Mouse (Mus musculus): ENCODE results near the gene Vwa1. TPM values are rescaled to one million over a fixed set of nuclear protein-coding genes. Genes with fewer than 3 reads are reported as not detected.
"Not testable (repeated sequence)": the region's sequence is repeated elsewhere in the genome, so short reads cannot be mapped to it uniquely, and the experiment has no call there.

Gene Vwa1
- polyA plus RNA-seq, 1 experiment from 2014 or later = 24.4 TPM

- under 1% methylated on average over 68 of the region's 68 CpGs for WGBS
- ATAC-seq (ENCODE audit: low FRiP score) = peak; percentile 96
- peaks cover 19% of the 10 kb centered on the region for H3K36me3 ChIP-seq
- H3K4me1 ChIP-seq (replicated peaks) = peaks cover 34% of the 10 kb centered on the region
- peak within 1 kb of the TSS; percentile 99 for H3K4me2 ChIP-seq
- H3K4me3 ChIP-seq = peak within 1 kb of the TSS; percentile 90
- H3K27ac ChIP-seq = peak within 1 kb of the TSS; percentile 66
- no peaks in the 10 kb centered on the region for H3K27me3 ChIP-seq
- peak within 1 kb of the TSS; percentile 88 for H3K9ac ChIP-seq
- no peaks in the 10 kb centered on the region for H3K9me3 ChIP-seq
Measured at GRCm38 (mm10) chr4:155760613-155761355, 13.7 kb downstream of the Vwa1 start, which contains the start of gene Atad3a. Gene Atad3a, minus strand, starts transcription at chr4:155761093.

GRCm38 (mm10) chr4:155759862-155760612, 14.5 kb downstream of the Vwa1 start:
- no peak for ATAC-seq (ENCODE audit: low FRiP score)
- Histone ChIP-seq H3K27me3 (no peaks in the 10 kb centered on the region), H3K36me3 (peaks cover 26% of the 10 kb centered on the region), H3K4me1 (replicated peaks) (peaks cover 34% of the 10 kb centered on the region), H3K27ac (no peak overlapping the region), H3K4me3 (peak overlapping the region; percentile 90), H3K9me3 (no peaks in the 10 kb centered on the region), H3K9ac (peak overlapping the region; percentile 88), H3K4me2 (peak overlapping the region; percentile 99)
- WGBS = 4% methylated on average over 10 of the region's 10 CpGs

- Histone ChIP-seq H3K36me3 (peaks cover 54% of the 10 kb centered on the region), H3K9me3 (no peaks in the 10 kb centered on the region), H3K27ac (no peak overlapping the region), H3K4me1 (replicated peaks) (peaks cover 31% of the 10 kb centered on the region), H3K4me2 (no peak overlapping the region), H3K4me3 (no peak overlapping the region), H3K9ac (no peak overlapping the region), H3K27me3 (no peaks in the 10 kb centered on the region)
- WGBS = 95% methylated on average over 12 of the region's 12 CpGs
- no peak for ATAC-seq (ENCODE audit: low FRiP score)
Measured at GRCm38 (mm10) chr4:155757011-155757410, 17.5 kb downstream of the Vwa1 start.

GRCm38 (mm10) chr4:155746575-155747490, 27.7 kb downstream of the Vwa1 start:
- Histone ChIP-seq H3K9me3 (no peaks in the 10 kb centered on the region), H3K36me3 (peaks cover 98% of the 10 kb centered on the region), H3K27me3 (no peaks in the 10 kb centered on the region), H3K4me3 (no peak overlapping the region), H3K27ac (no peak overlapping the region), H3K9ac (no peak overlapping the region), H3K4me2 (no peak overlapping the region), H3K4me1 (replicated peaks) (no peaks in the 10 kb centered on the region)
- no peak for ATAC-seq (ENCODE audit: low FRiP score)
- WGBS = 91% methylated on average over 17 of the region's 17 CpGs

GRCm38 (mm10) chr4:155746036-155746548, 28.4 kb downstream of the Vwa1 start:
- no peak for ATAC-seq (ENCODE audit: low FRiP score)
- Histone ChIP-seq H3K4me2 (no peak overlapping the region), H3K27me3 (no peaks in the 10 kb centered on the region), H3K4me3 (no peak overlapping the region), H3K36me3 (peaks cover 98% of the 10 kb centered on the region), H3K4me1 (replicated peaks) (no peaks in the 10 kb centered on the region), H3K9ac (no peak overlapping the region), H3K9me3 (no peaks in the 10 kb centered on the region), H3K27ac (no peak overlapping the region)
- WGBS = 89% methylated on average over 8 of the region's 8 CpGs

- no peak for ATAC-seq (ENCODE audit: low FRiP score)
- 96% methylated on average over 5 of the region's 5 CpGs for WGBS
- peaks cover 98% of the 10 kb centered on the region for H3K36me3 ChIP-seq
Measured at GRCm38 (mm10) chr4:155745136-155745535, 29.4 kb downstream of the Vwa1 start.

GRCm38 (mm10) chr4:155744474-155744873, 30.0 kb downstream of the Vwa1 start:
- H3K9me3 ChIP-seq = no peaks in the 10 kb centered on the region
- H3K9ac ChIP-seq = no peak overlapping the region
- H3K4me2 ChIP-seq = no peak overlapping the region

More at GRCm38 (mm10) chr4:155745136-155745535, 29.4 kb downstream of the Vwa1 start:
- no peak overlapping the region for H3K4me3 ChIP-seq
- no peak overlapping the region for H3K9ac ChIP-seq
- no peaks in the 10 kb centered on the region; the same call in 1 of the 2 replicates for H3K4me1 ChIP-seq (replicated peaks)
- no peaks in the 10 kb centered on the region for H3K27me3 ChIP-seq
- no peak overlapping the region for H3K27ac ChIP-seq
- H3K4me2 ChIP-seq = no peak overlapping the region
- H3K9me3 ChIP-seq = no peaks in the 10 kb centered on the region

GRCm38 (mm10) chr4:155742684-155743083, 31.8 kb downstream of the Vwa1 start:
- no peaks in the 10 kb centered on the region for H3K9me3 ChIP-seq
- ATAC-seq (ENCODE audit: low FRiP score) = no peak
- H3K4me1 ChIP-seq (replicated peaks) = peaks cover 4% of the 10 kb centered on the region
- no peak overlapping the region for H3K9ac ChIP-seq
- no peak overlapping the region for H3K4me2 ChIP-seq
- peaks cover 97% of the 10 kb centered on the region for H3K36me3 ChIP-seq
- H3K27ac ChIP-seq = no peak overlapping the region
- WGBS = 92% methylated on average over 5 of the region's 5 CpGs
- no peak overlapping the region for H3K4me3 ChIP-seq
- H3K27me3 ChIP-seq = no peaks in the 10 kb centered on the region

More at GRCm38 (mm10) chr4:155744474-155744873, 30.0 kb downstream of the Vwa1 start:
- ATAC-seq (ENCODE audit: low FRiP score) = no peak
- Histone ChIP-seq H3K27ac (no peak overlapping the region), H3K4me3 (no peak overlapping the region), H3K36me3 (peaks cover 98% of the 10 kb centered on the region), H3K4me1 (replicated peaks) (no peaks in the 10 kb centered on the region; the same call in 1 of the 2 replicates), H3K27me3 (no peaks in the 10 kb centered on the region)
- 95% methylated on average over 8 of the region's 8 CpGs for WGBS

GRCm38 (mm10) chr4:155740681-155741080, 33.8 kb downstream of the Vwa1 start:
- not testable (repeated sequence) for H3K9ac ChIP-seq; H3K9me3 ChIP-seq; ATAC-seq (ENCODE audit: low FRiP score); H3K27ac ChIP-seq; H3K27me3 ChIP-seq; H3K4me2 ChIP-seq; H3K4me3 ChIP-seq
- Histone ChIP-seq H3K36me3 (peaks cover 87% of the 10 kb centered on the region), H3K4me1 (replicated peaks) (peaks cover 24% of the 10 kb centered on the region)
- WGBS = 92% methylated on average over 10 of the region's 10 CpGs

GRCm38 (mm10) chr4:155739741-155740636, 34.5 kb downstream of the Vwa1 start:
- Histone ChIP-seq H3K4me3 (no peak overlapping the region), H3K4me1 (replicated peaks) (peaks cover 28% of the 10 kb centered on the region), H3K4me2 (no peak overlapping the region), H3K36me3 (peaks cover 80% of the 10 kb centered on the region), H3K27me3 (no peaks in the 10 kb centered on the region), H3K27ac (no peak overlapping the region), H3K9me3 (no peaks in the 10 kb centered on the region), H3K9ac (no peak overlapping the region)
- ATAC-seq (ENCODE audit: low FRiP score) = no peak
- WGBS = 85% methylated on average over 37 of the region's 37 CpGs

GRCm38 (mm10) chr4:155739152-155739551, 35.3 kb downstream of the Vwa1 start:
- Histone ChIP-seq H3K9me3 (no peaks in the 10 kb centered on the region), H3K4me1 (replicated peaks) (peaks cover 30% of the 10 kb centered on the region), H3K4me3 (no peak overlapping the region), H3K27me3 (no peaks in the 10 kb centered on the region), H3K27ac (no peak overlapping the region), H3K9ac (no peak overlapping the region), H3K36me3 (peaks cover 72% of the 10 kb centered on the region), H3K4me2 (no peak overlapping the region)
- no peak for ATAC-seq (ENCODE audit: low FRiP score)
- 90% methylated on average over 6 of the region's 6 CpGs for WGBS

Measured in hindbrain, embryonic 13.5 days (tissue).